Mouse (Mus musculus): ENCODE data around the gene Cldn18. TPM values are rescaled to one million over a fixed set of nuclear protein-coding genes. Genes with fewer than 3 reads are reported as not detected.

Cldn18 gene
- polyA plus RNA-seq, 1 experiment from 2014 or later, result not detected

DNA sequence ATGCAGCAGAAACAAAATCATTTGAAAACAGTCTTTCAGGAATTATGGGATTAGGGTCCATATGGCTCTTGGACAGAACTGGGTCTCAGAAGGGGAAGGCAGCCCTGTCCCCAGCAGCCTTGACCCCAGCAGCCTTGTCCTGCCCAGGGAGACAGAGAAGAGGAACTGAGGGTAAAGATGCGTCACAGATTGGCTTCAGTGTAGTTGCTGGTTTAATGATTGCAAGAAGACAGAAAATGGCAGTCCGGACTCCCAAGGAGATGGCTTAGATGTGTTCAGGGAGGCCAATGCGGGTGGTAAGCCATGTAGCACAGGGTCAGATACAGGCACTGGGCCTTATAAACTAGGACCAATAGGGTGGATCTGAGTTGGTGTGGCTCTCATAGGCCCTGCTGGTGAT lies 41.4 kb downstream of the Cldn18 start:
- 88% methylated on average over 3 of the region's 3 CpGs for WGBS

DNA sequence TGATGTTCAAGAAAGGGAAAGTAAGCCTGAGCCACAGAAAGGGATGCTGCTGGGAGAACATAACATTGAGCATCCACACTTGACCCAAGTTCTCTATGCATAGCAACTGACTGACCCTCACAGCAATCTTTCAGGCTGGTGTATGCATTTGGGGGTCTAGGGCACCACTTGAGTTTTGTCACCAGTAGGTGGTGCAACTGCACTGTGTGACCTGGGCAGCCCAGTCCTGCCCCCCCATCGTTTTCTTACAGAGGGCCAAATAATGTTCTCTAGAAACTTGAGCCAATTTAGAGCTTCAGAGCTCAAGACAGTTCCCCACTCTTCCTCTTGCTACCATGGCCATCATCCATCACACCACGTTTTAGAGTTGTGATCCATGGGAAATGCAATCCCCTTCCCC lies 45.5 kb downstream of the Cldn18 start:
- Histone ChIP-seq H3K27me3 (no peaks in the 10 kb centered on the region), H3K9ac (no peak overlapping the region), H3K9me3 (no peaks in the 10 kb centered on the region), H3K4me1 (no peaks in the 10 kb centered on the region), H3K27ac (no peak overlapping the region), H3K4me2 (no peak overlapping the region), H3K4me3 (replicated peaks) (no peak overlapping the region), H3K36me3 (replicated peaks) (peaks cover 29% of the 10 kb centered on the region)
- WGBS, result 31% methylated on average over 2 of the region's 2 CpGs
- ATAC-seq (ENCODE audit: low FRiP score), result no peak

More for the DNA sequence above, 41.4 kb downstream of the Cldn18 start:
- Histone ChIP-seq H3K4me2 (no peak overlapping the region), H3K27me3 (no peaks in the 10 kb centered on the region), H3K4me3 (replicated peaks) (no peak overlapping the region), H3K9me3 (no peaks in the 10 kb centered on the region), H3K36me3 (replicated peaks) (no peaks in the 10 kb centered on the region; the same call in 1 of the 2 replicates), H3K27ac (no peak overlapping the region), H3K9ac (no peak overlapping the region), H3K4me1 (no peaks in the 10 kb centered on the region)
- no peak for ATAC-seq (ENCODE audit: low FRiP score)

DNA sequence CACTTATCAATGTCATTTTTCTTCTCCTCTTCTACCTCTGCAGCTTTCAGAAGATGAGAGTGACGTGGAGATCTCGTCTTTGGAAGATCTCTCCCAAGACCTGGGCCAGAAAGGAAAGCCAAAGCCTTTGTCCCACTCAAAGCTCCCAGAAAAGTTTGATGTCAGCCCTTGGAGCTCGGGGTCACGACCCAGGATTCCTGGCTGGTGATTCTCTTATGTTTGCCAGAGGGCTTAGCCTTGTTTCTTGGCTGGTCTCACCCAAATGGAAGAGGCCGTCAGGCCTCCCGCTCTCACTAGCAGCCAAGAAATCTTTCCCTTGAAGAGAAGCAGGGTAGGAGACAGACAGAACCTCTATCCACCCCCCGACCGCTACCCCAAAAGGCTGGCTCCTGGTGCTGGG lies 49.5 kb downstream of the Cldn18 start:
- 85% methylated on average over 8 of the region's 8 CpGs for WGBS

DNA sequence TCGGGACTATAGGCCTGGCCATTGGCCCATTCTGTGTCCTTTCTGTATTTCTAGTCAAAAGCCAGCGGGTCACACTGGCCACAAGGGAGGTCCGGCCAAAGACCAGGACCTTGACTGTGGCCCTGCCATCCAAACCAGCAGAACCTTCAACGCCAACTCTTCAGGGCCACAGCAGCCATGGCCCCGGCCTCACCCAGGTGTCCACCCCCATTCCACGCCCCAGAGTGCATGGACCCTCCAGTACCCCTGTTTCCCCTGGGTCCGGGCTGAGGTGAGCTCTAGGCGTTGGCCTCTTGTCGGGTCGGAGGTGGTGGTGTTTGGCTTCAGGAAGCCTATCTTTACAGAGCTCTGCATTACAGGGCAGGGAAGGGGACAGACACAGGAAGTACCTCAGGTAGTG lies 54.2 kb downstream of the Cldn18 start:
- no peak for ATAC-seq (ENCODE audit: low FRiP score)
- Histone ChIP-seq H3K4me2 (no peak overlapping the region), H3K9ac (no peak overlapping the region), H3K4me3 (replicated peaks) (no peak overlapping the region), H3K27me3 (no peaks in the 10 kb centered on the region), H3K4me1 (no peaks in the 10 kb centered on the region), H3K9me3 (no peaks in the 10 kb centered on the region), H3K36me3 (replicated peaks) (peaks cover 66% of the 10 kb centered on the region), H3K27ac (no peak overlapping the region)
- 91% methylated on average over 10 of the region's 10 CpGs for WGBS

More for the DNA sequence above, 49.5 kb downstream of the Cldn18 start:
- Histone ChIP-seq H3K27ac (no peak overlapping the region), H3K4me1 (no peaks in the 10 kb centered on the region), H3K9ac (no peak overlapping the region), H3K27me3 (no peaks in the 10 kb centered on the region), H3K9me3 (no peaks in the 10 kb centered on the region), H3K4me3 (replicated peaks) (no peak overlapping the region), H3K36me3 (replicated peaks) (peaks cover 61% of the 10 kb centered on the region), H3K4me2 (no peak overlapping the region)
- no peak for ATAC-seq (ENCODE audit: low FRiP score)

DNA sequence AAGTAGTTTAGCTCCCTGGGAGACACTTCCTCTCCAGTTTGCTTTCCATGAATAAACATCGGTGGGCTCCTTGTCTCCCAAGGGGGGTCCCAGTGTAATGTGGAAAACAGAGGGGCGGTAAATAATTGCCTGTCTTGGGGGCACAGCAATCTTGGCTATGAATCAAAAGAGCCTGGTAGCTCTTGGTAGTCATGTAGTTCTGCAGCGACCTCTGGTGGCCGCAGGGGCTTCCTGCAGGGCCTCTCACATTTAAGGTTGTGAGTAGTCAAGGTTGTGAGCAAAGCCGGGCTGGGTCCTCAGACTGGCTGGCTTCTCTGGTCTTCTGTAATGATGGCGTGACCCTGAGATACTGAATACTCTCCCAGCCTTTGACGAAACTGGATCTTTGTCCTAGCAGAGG lies 54.7 kb downstream of the Cldn18 start:
- no peak overlapping the region for H3K4me2 ChIP-seq
- no peaks in the 10 kb centered on the region for H3K27me3 ChIP-seq
- H3K9ac ChIP-seq, result no peak overlapping the region
- peaks cover 61% of the 10 kb centered on the region for H3K36me3 ChIP-seq (replicated peaks)
- no peak overlapping the region; the same call in 1 of the 2 replicates for H3K27ac ChIP-seq
- no peak for ATAC-seq (ENCODE audit: low FRiP score)
- no peak overlapping the region for H3K4me3 ChIP-seq (replicated peaks)
- WGBS, result 32% methylated on average over 7 of the region's 7 CpGs
- H3K9me3 ChIP-seq, result no peaks in the 10 kb centered on the region
- no peaks in the 10 kb centered on the region for H3K4me1 ChIP-seq

GRCm38 (mm10) chr9:99661606-99662166 lies 55.4 kb downstream of the Cldn18 start:
- no peaks in the 10 kb centered on the region for H3K9me3 ChIP-seq
- ATAC-seq (ENCODE audit: low FRiP score), result no peak
- H3K4me1 ChIP-seq, result no peaks in the 10 kb centered on the region
- no peak overlapping the region; the same call in 1 of the 2 replicates for H3K27ac ChIP-seq
- no peak overlapping the region for H3K4me2 ChIP-seq
- no peak overlapping the region for H3K9ac ChIP-seq
- peaks cover 61% of the 10 kb centered on the region for H3K36me3 ChIP-seq (replicated peaks)
- H3K27me3 ChIP-seq, result no peaks in the 10 kb centered on the region
- no peak overlapping the region for H3K4me3 ChIP-seq (replicated peaks)
- 77% methylated on average over 16 of the region's 16 CpGs for WGBS

DNA sequence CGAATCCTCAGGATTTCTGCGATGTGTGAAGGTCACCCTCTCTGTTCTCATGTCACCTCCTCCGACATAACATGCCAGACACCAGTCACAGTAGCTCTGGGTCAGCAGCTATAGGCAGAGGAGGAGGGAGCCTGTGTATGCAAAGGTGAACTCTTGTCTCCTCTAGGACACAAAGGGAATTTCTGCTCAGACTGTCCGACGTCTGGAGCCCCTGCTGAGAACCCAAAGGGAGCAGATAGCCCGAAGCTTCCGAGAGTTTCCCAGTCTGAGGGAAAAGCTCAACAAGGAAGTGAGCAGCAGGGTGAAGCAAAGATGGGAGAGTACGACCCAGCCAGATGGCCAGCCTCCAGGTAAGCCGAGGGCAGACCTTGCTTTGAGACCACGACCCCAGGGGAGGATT lies 56.3 kb downstream of the Cldn18 start:
- no peak overlapping the region for H3K4me3 ChIP-seq (replicated peaks)
- H3K27ac ChIP-seq, result no peak overlapping the region
- H3K4me1 ChIP-seq, result no peaks in the 10 kb centered on the region
- H3K9ac ChIP-seq, result no peak overlapping the region
- H3K9me3 ChIP-seq, result no peaks in the 10 kb centered on the region
- ATAC-seq (ENCODE audit: low FRiP score), result no peak
- WGBS, result 82% methylated on average over 10 of the region's 10 CpGs
- H3K4me2 ChIP-seq, result no peak overlapping the region
- no peaks in the 10 kb centered on the region for H3K27me3 ChIP-seq
- peaks cover 63% of the 10 kb centered on the region for H3K36me3 ChIP-seq (replicated peaks)

DNA sequence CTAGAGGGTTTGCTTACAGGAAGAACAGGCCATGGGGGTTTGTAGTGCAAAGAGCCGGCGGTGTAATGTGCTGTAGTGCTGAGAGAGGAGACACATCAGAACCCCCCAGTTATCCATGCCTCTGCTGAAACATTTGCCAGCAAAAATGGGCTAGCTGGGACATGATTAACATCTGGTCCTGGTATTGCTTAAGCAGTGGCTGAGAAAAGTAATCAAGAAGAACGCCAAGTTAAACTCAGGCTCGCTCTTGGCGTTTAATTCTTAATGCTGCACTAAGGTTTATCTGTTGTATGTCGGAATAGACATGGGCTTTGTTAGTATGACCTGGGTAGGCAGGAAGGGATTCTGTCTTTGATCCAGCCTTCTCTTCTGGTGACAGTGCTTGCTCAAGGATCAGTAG lies 71.0 kb downstream of the Cldn18 start:
- no peak for ATAC-seq (ENCODE audit: low FRiP score)
- Histone ChIP-seq H3K27ac (no peak overlapping the region), H3K36me3 (replicated peaks) (peaks cover 80% of the 10 kb centered on the region), H3K4me1 (no peaks in the 10 kb centered on the region), H3K4me3 (replicated peaks) (no peak overlapping the region), H3K27me3 (no peaks in the 10 kb centered on the region), H3K9ac (no peak overlapping the region), H3K9me3 (no peaks in the 10 kb centered on the region), H3K4me2 (no peak overlapping the region)
- 95% methylated on average over 6 of the region's 6 CpGs for WGBS

- no peaks in the 10 kb centered on the region for H3K9me3 ChIP-seq
- H3K27ac ChIP-seq, result no peak overlapping the region
- H3K9ac ChIP-seq, result no peak overlapping the region
- no peaks in the 10 kb centered on the region for H3K27me3 ChIP-seq
- H3K4me3 ChIP-seq (replicated peaks), result no peak overlapping the region
- no peak for ATAC-seq (ENCODE audit: low FRiP score)
- WGBS, result 92% methylated on average over 6 of the region's 6 CpGs
- H3K4me1 ChIP-seq, result no peaks in the 10 kb centered on the region
- H3K36me3 ChIP-seq (replicated peaks), result peaks cover 73% of the 10 kb centered on the region
- no peak overlapping the region for H3K4me2 ChIP-seq
Observed at GRCm38 (mm10) chr9:99645416-99645815, 71.7 kb downstream of the Cldn18 start.

DNA sequence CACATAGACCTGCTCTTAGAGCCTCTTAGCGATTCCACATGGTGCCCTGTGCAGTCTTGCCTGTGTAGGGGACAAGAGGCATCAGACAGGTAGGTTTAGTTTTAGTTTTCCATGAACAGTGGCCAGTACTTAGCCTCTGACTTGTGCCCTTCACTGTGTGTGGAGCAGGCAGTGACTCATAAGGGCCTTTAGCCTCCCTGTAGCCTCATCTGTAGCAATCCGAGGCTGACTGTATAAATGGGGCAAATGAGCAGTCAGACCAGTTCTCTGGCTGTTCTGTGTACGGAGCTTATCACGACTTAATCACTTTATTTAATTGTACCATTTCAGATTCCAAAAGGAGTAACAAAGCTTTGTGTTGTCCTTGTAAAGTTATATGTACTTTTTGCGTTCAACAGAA lies 77.1 kb downstream of the Cldn18 start:
- no peak overlapping the region for H3K9ac ChIP-seq
- no peak overlapping the region for H3K27ac ChIP-seq
- no peaks in the 10 kb centered on the region for H3K4me1 ChIP-seq
- no peak overlapping the region for H3K4me2 ChIP-seq
- no peaks in the 10 kb centered on the region for H3K9me3 ChIP-seq
- no peaks in the 10 kb centered on the region for H3K27me3 ChIP-seq
- no peak for ATAC-seq (ENCODE audit: low FRiP score)
- no peak overlapping the region for H3K4me3 ChIP-seq (replicated peaks)
- WGBS, result 94% methylated on average over 5 of the region's 5 CpGs
- peaks cover 57% of the 10 kb centered on the region for H3K36me3 ChIP-seq (replicated peaks)

Other genes with a start within 250 kb of the Cldn18 start
- 43.0 and 44.2 TPM in 2 replicates for gene Armc8, start 148.4 kb downstream of the Cldn18 start, polyA plus RNA-seq (2016; fragmentation: Nextera tagmentation; extraction: Ambion mirVana)
- gene Dbr1, start 141.5 kb downstream of the Cldn18 start, polyA plus RNA-seq (2016; fragmentation: Nextera tagmentation; extraction: Ambion mirVana), result 35.7 and 37.5 TPM in 2 replicates
- gene A4gnt, start 104.8 kb downstream of the Cldn18 start, polyA plus RNA-seq (2016; fragmentation: Nextera tagmentation; extraction: Ambion mirVana), result not detected in 2 replicates
- gene Dzip1l, start 87.8 kb downstream of the Cldn18 start, polyA plus RNA-seq (2016; fragmentation: Nextera tagmentation; extraction: Ambion mirVana), result 20.6 and 22.3 TPM in 2 replicates
- 4.7 and 6.6 TPM in 2 replicates for gene Sox14, start 158.9 kb upstream of the Cldn18 start, polyA plus RNA-seq (2016; fragmentation: Nextera tagmentation; extraction: Ambion mirVana)

Measured in forebrain, embryonic 12.5 days (tissue).